Mouse (Mus musculus) layer of hippocampus, postnatal 14 days (tissue): ENCODE measurements around the gene Mylk4. TPM values are rescaled to one million over a fixed set of nuclear protein-coding genes. Genes with fewer than 3 reads are reported as not detected.

Experiments
- DNase-seq, 2 experiments: peaks; one replicate each; pipeline ENCODE4 v3.0.0; 2021 to 2022; ENCODE audit warnings: low spot score in 2 of 2, mixed read lengths in 1 of 2
- total RNA-seq, 2 experiments: library from RNA; stranded (reverse); gene quantifications; 2 replicates each; pipeline ENCODE4 v1.2.3; 2021

The Mylk4 gene
- total RNA-seq, 2 experiments from 2014 or later: 0.62 to 0.64 TPM

- DNase-seq: no peak
These were observed 66.0 kb downstream of the Mylk4 start for GRCm38 (mm10) chr13:32717709-32718108.

- no peak for DNase-seq
These were observed 71.2 kb downstream of the Mylk4 start for GRCm38 (mm10) chr13:32712568-32712967.

GRCm38 (mm10) chr13:32707894-32708293 lies 75.9 kb downstream of the Mylk4 start:
- DNase-seq: no peak

GRCm38 (mm10) chr13:32706651-32707288 lies 77.0 kb downstream of the Mylk4 start:
- DNase-seq: peak in 1 of 2 experiments; percentile 9

- no peak for DNase-seq
These were observed 78.4 kb downstream of the Mylk4 start for GRCm38 (mm10) chr13:32705315-32705714.

- DNase-seq: no peak
These were observed 78.8 kb downstream of the Mylk4 start for GRCm38 (mm10) chr13:32704911-32705310.

- DNase-seq: no peak
These were observed 82.2 kb downstream of the Mylk4 start for GRCm38 (mm10) chr13:32701564-32701963.

GRCm38 (mm10) chr13:32699376-32699775 lies 84.4 kb downstream of the Mylk4 start:
- DNase-seq: no peak

- DNase-seq: no peak
These were observed 84.8 kb downstream of the Mylk4 start for GRCm38 (mm10) chr13:32698956-32699355.

GRCm38 (mm10) chr13:32693886-32694455 lies 89.8 kb downstream of the Mylk4 start:
- no peak for DNase-seq

GRCm38 (mm10) chr13:32692563-32692962 lies 91.2 kb downstream of the Mylk4 start:
- DNase-seq: no peak

GRCm38 (mm10) chr13:32690279-32690678 lies 93.5 kb downstream of the Mylk4 start:
- DNase-seq: no peak

- DNase-seq: peak; percentile 54 to 75
These were observed 102.8 kb downstream of the Mylk4 start for GRCm38 (mm10) chr13:32680868-32681515.

GRCm38 (mm10) chr13:32680121-32680551 lies 103.6 kb downstream of the Mylk4 start:
- no peak for DNase-seq

GRCm38 (mm10) chr13:32678998-32679397 lies 104.8 kb downstream of the Mylk4 start:
- DNase-seq: no peak

- no peak for DNase-seq
These were observed 113.0 kb downstream of the Mylk4 start for GRCm38 (mm10) chr13:32670782-32671181.

- DNase-seq: peak in 1 of 2 experiments; percentile 10
These were observed 115.5 kb downstream of the Mylk4 start for GRCm38 (mm10) chr13:32668296-32668695.

- no peak for DNase-seq
These were observed 116.4 kb downstream of the Mylk4 start for GRCm38 (mm10) chr13:32667386-32667785.

GRCm38 (mm10) chr13:32662041-32662440 lies 121.7 kb downstream of the Mylk4 start:
- no peak for DNase-seq

- no peak for DNase-seq
These were observed 123.5 kb downstream of the Mylk4 start for GRCm38 (mm10) chr13:32660294-32660693.

GRCm38 (mm10) chr13:32659271-32659670 lies 124.5 kb downstream of the Mylk4 start:
- no peak for DNase-seq

- DNase-seq: no peak
These were observed 126.2 kb downstream of the Mylk4 start for GRCm38 (mm10) chr13:32657583-32657982.
